ENCODE assay signal across 12 mouse cellular contexts in genomic region chr5:3420094-3420831, GRCm38 (mm10).
A peak's percentile ranks its signal among the peaks of the same experiment; 100 is the strongest.
DNase-seq lines count a peak whose midpoint lies in the region; ATAC-seq lines count a peak whose summit lies in the region.
"Had no signal": no experiment of that assay in that cellular context is flagged by ENCODE, and none has a peak within 500 bp of the region (broad histone marks: within the 10 kb centered on the region; RNA-seq: fewer than 3 reads in every experiment).

No protein-coding gene starts in this region.

- H3K9ac ChIP-seq in liver, embryonic 15.5 days, result no peak overlapping the region
- H3K9ac ChIP-seq in liver, embryonic 11.5 days (ENCODE audit: low read depth, low read length), result no peak overlapping the region
- H3K9ac ChIP-seq: embryonic facial prominence, embryonic 15.5 days; midbrain, embryonic 15.5 days had no signal

- H3K4me3 ChIP-seq in liver, embryonic 15.5 days (replicated peaks), result no peak overlapping the region
- no peak overlapping the region for H3K4me3 ChIP-seq in liver, embryonic 11.5 days (ENCODE audit: low read depth, low read length)
- H3K4me3 ChIP-seq: embryonic facial prominence, embryonic 15.5 days; midbrain, embryonic 15.5 days had no signal

- DNase-seq in heart, adult 18-20 months, result peak; percentile 14 to 22
- DNase-seq in heart, postnatal 25 days (ENCODE audit: low spot score), result no peak
- no peak for DNase-seq in liver, embryonic 11.5 days (ENCODE audit: low spot score)
- DNase-seq in gastrocnemius, postnatal 10 days, result no peak
- DNase-seq in adrenal gland, postnatal 4 days (ENCODE audit: low spot score in 2 of 2), result no peak
- DNase-seq: cerebellum, postnatal 36 days had no signal

- intact Hi-C loops in heart, postnatal 25 days (cut with DNase I), result no loop called here

- H3K4me2 ChIP-seq in liver, embryonic 15.5 days, result no peak overlapping the region
- no peak overlapping the region for H3K4me2 ChIP-seq in liver, embryonic 11.5 days
- H3K4me2 ChIP-seq: embryonic facial prominence, embryonic 15.5 days; midbrain, embryonic 15.5 days had no signal

- no peaks in the 10 kb centered on the region for H3K27me3 ChIP-seq in liver, embryonic 15.5 days
- H3K27me3 ChIP-seq in liver, embryonic 11.5 days (replicated peaks; ENCODE audit: control insufficient read depth, insufficient read depth, low read length), result no peaks in the 10 kb centered on the region
- H3K27me3 ChIP-seq: embryonic facial prominence, embryonic 15.5 days; midbrain, embryonic 15.5 days had no signal

- 59% methylated on average over 10 of the region's 10 CpGs for WGBS in liver, embryonic 15.5 days (ENCODE audit: insufficient replicate concordance)
- 79% methylated on average over 10 of the region's 10 CpGs for WGBS in liver, embryonic 11.5 days

- H3K9me3 ChIP-seq in liver, embryonic 15.5 days (replicated peaks), result no peaks in the 10 kb centered on the region
- no peaks in the 10 kb centered on the region for H3K9me3 ChIP-seq in liver, embryonic 11.5 days (ENCODE audit: control insufficient read depth, low read length)
- H3K9me3 ChIP-seq: embryonic facial prominence, embryonic 15.5 days; midbrain, embryonic 15.5 days had no signal

- H3K27ac ChIP-seq in liver, embryonic 15.5 days (replicated peaks), result no peak overlapping the region
- no peak overlapping the region for H3K27ac ChIP-seq in liver, embryonic 11.5 days (ENCODE audit: low read depth, low read length)
- H3K27ac ChIP-seq: embryonic facial prominence, embryonic 15.5 days; midbrain, embryonic 15.5 days had no signal

- H3K36me3 ChIP-seq in liver, embryonic 15.5 days (replicated peaks), result no peaks in the 10 kb centered on the region
- no peaks in the 10 kb centered on the region for H3K36me3 ChIP-seq in liver, embryonic 11.5 days (ENCODE audit: control insufficient read depth, insufficient read depth, low read length)
- H3K36me3 ChIP-seq: embryonic facial prominence, embryonic 15.5 days; midbrain, embryonic 15.5 days had no signal

- H3K4me1 ChIP-seq in liver, embryonic 15.5 days (replicated peaks), result no peaks in the 10 kb centered on the region; the same call in 1 of the 2 replicates
- H3K4me1 ChIP-seq in liver, embryonic 11.5 days (replicated peaks; ENCODE audit: control insufficient read depth, insufficient read depth, low read length), result no peaks in the 10 kb centered on the region
- H3K4me1 ChIP-seq: midbrain, embryonic 15.5 days had no signal

- peak; percentile 36; the same call in 1 of the 2 replicates for ATAC-seq in liver, embryonic 15.5 days (ENCODE audit: insufficient read depth)
- no peak for ATAC-seq in liver, embryonic 11.5 days (replicated peaks; ENCODE audit: low FRiP score)
- ATAC-seq in granulocyte monocyte progenitor cell, adult 5-6 weeks (replicated peaks; ENCODE audit: poor library complexity, severe bottlenecking), result peak; percentile 82
- ATAC-seq in monocyte, adult 5-6 weeks (replicated peaks; ENCODE audit: insufficient number of reproducible peaks, low FRiP score, low TSS enrichment, poor library complexity, severe bottlenecking), result peak; percentile 88
- ATAC-seq: forebrain, embryonic 16.5 days; midbrain, embryonic 15.5 days had no signal

Comparison
In these comparisons a context has a peak if more than half of its experiments do, and no peak if none do; other contexts are left out.
1. DNase-seq: peak in heart, adult 18-20 months (2 of 2); none in heart, postnatal 25 days (single experiment), liver, embryonic 11.5 days (single experiment), gastrocnemius, postnatal 10 days (single experiment) and adrenal gland, postnatal 4 days (0 of 2).